Mouse (Mus musculus): ENCODE data around the gene Srbd1. TPM values are rescaled to one million over a fixed set of nuclear protein-coding genes. Genes with fewer than 3 reads are reported as not detected.

Srbd1 gene
- polyA plus RNA-seq, 1 experiment: not detected

GRCm38 (mm10) chr17:86034641-86035040 is 110.3 kb downstream of the Srbd1 start:
- H3K27ac ChIP-seq (ENCODE audit: insufficient read depth, low read depth, low read length): no peak overlapping the region
- 89% methylated on average over 6 of the region's 6 CpGs for WGBS
- H3K4me3 ChIP-seq (ENCODE audit: insufficient read depth, low read depth, low read length): no peak overlapping the region
- no peak for TF ChIP-seq POLR2A (IDR thresholded peaks at IDR 0.05; ENCODE audit: insufficient read depth, low read depth, low read length)
- TF ChIP-seq CTCF (IDR thresholded peaks at IDR 0.05; ENCODE audit: insufficient read depth, low read depth, low read length): no peak
- H3K4me1 ChIP-seq (ENCODE audit: control insufficient read depth, insufficient read depth, low read length): no peaks in the 10 kb centered on the region

GRCm38 (mm10) chr17:86032113-86032714 is 112.8 kb downstream of the Srbd1 start:
- no peak overlapping the region for H3K27ac ChIP-seq (ENCODE audit: insufficient read depth, low read depth, low read length)
- H3K4me1 ChIP-seq (ENCODE audit: control insufficient read depth, insufficient read depth, low read length): no peaks in the 10 kb centered on the region
- no peak overlapping the region for H3K4me3 ChIP-seq (ENCODE audit: insufficient read depth, low read depth, low read length)
- TF ChIP-seq CTCF (IDR thresholded peaks at IDR 0.05; ENCODE audit: insufficient read depth, low read depth, low read length) (no peak), POLR2A (IDR thresholded peaks at IDR 0.05; ENCODE audit: insufficient read depth, low read depth, low read length) (no peak)
- 81% methylated on average over 3 of the region's 3 CpGs for WGBS

- Histone ChIP-seq H3K27ac (ENCODE audit: insufficient read depth, low read depth, low read length) (no peak overlapping the region), H3K4me3 (ENCODE audit: insufficient read depth, low read depth, low read length) (no peak overlapping the region), H3K4me1 (ENCODE audit: control insufficient read depth, insufficient read depth, low read length) (no peaks in the 10 kb centered on the region)
- 62% methylated on average over 4 of the region's 4 CpGs for WGBS
- TF ChIP-seq POLR2A (IDR thresholded peaks at IDR 0.05; ENCODE audit: insufficient read depth, low read depth, low read length) (no peak), CTCF (IDR thresholded peaks at IDR 0.05; ENCODE audit: insufficient read depth, low read depth, low read length) (no peak)
Observed at GRCm38 (mm10) chr17:86030016-86030415, 115.0 kb downstream of the Srbd1 start.

- no peak overlapping the region for H3K4me3 ChIP-seq (ENCODE audit: insufficient read depth, low read depth, low read length)
- no peak for TF ChIP-seq CTCF (IDR thresholded peaks at IDR 0.05; ENCODE audit: insufficient read depth, low read depth, low read length)
- TF ChIP-seq POLR2A (IDR thresholded peaks at IDR 0.05; ENCODE audit: insufficient read depth, low read depth, low read length): no peak
- WGBS: 98% methylated on average over 1 of the region's 1 CpGs
- no peak overlapping the region for H3K27ac ChIP-seq (ENCODE audit: insufficient read depth, low read depth, low read length)
- H3K4me1 ChIP-seq (ENCODE audit: control insufficient read depth, insufficient read depth, low read length): no peaks in the 10 kb centered on the region
Observed at GRCm38 (mm10) chr17:86029175-86029574, 115.8 kb downstream of the Srbd1 start.

DNA sequence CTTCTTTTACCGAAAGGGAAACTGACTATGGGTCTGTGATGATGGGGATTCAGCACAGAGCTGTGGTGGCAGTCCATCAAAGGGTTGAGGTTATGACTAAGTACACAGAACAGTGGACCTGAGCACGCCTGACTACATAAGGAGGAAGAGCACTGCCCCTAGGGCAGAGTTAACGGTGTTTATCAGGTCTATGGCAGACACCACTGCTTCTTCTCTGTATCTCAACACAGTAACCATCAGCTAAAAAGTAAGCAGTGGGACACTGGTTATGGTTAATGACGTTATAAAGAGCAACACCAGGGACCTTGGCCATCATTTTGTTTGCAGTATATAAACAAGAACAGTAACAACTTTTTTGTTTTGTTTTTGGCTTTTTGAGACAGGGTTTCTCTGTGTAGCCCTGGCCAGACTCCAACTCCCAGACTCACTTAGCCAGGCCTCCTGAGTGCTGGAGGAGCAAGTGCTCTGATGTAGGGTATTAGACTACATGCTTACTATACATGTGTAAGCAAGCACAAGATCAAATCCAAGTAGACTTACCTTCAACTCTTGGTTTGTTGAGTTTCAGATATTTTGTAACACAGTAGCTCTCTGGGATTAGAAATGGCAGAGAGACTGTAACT is 117.3 kb downstream of the Srbd1 start:
- Histone ChIP-seq H3K4me3 (ENCODE audit: insufficient read depth, low read depth, low read length) (no peak overlapping the region), H3K4me1 (ENCODE audit: control insufficient read depth, insufficient read depth, low read length) (no peaks in the 10 kb centered on the region), H3K27ac (ENCODE audit: insufficient read depth, low read depth, low read length) (no peak overlapping the region)
- WGBS: 84% methylated on average over 4 of the region's 4 CpGs
- no peak for TF ChIP-seq POLR2A (IDR thresholded peaks at IDR 0.05; ENCODE audit: insufficient read depth, low read depth, low read length)
- no peak for TF ChIP-seq CTCF (IDR thresholded peaks at IDR 0.05; ENCODE audit: insufficient read depth, low read depth, low read length)

- Histone ChIP-seq H3K27ac (ENCODE audit: insufficient read depth, low read depth, low read length) (no peak overlapping the region), H3K4me3 (ENCODE audit: insufficient read depth, low read depth, low read length) (no peak overlapping the region), H3K4me1 (ENCODE audit: control insufficient read depth, insufficient read depth, low read length) (no peaks in the 10 kb centered on the region)
- TF ChIP-seq POLR2A (IDR thresholded peaks at IDR 0.05; ENCODE audit: insufficient read depth, low read depth, low read length): no peak
- TF ChIP-seq CTCF (IDR thresholded peaks at IDR 0.05; ENCODE audit: insufficient read depth, low read depth, low read length): no peak
- 93% methylated on average over 3 of the region's 3 CpGs for WGBS
Observed at GRCm38 (mm10) chr17:86024589-86024988, 120.4 kb downstream of the Srbd1 start.

- no peak overlapping the region for H3K27ac ChIP-seq (ENCODE audit: insufficient read depth, low read depth, low read length)
- no peaks in the 10 kb centered on the region for H3K4me1 ChIP-seq (ENCODE audit: control insufficient read depth, insufficient read depth, low read length)
- TF ChIP-seq CTCF (IDR thresholded peaks at IDR 0.05; ENCODE audit: insufficient read depth, low read depth, low read length) (no peak), POLR2A (IDR thresholded peaks at IDR 0.05; ENCODE audit: insufficient read depth, low read depth, low read length) (no peak)
- H3K4me3 ChIP-seq (ENCODE audit: insufficient read depth, low read depth, low read length): no peak overlapping the region
- 85% methylated on average over 4 of the region's 4 CpGs for WGBS
Observed at GRCm38 (mm10) chr17:86022366-86022765, 122.6 kb downstream of the Srbd1 start.

- 80% methylated on average over 1 of the region's 1 CpGs for WGBS
- no peak for TF ChIP-seq POLR2A (IDR thresholded peaks at IDR 0.05; ENCODE audit: insufficient read depth, low read depth, low read length)
- no peak for TF ChIP-seq CTCF (IDR thresholded peaks at IDR 0.05; ENCODE audit: insufficient read depth, low read depth, low read length)
Observed at GRCm38 (mm10) chr17:86021815-86022214, 123.2 kb downstream of the Srbd1 start.

DNA sequence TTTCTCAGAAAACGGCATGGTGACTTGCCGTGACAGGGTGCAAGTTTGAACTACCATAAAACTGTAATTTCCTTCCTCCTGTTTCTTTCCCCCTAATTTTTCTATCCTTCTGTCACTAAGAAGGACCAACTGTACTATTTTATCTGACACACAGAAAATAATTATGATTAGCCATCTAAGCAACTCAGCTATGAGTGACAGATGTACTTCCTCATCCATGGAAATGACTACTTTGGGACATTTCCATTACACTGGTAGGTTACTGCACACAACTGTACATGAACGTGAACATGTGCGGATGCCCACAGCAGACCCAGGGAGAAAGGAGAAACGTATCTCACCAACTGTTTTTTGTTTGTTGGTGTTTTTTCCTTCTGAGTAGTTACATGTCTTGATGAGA is 123.7 kb downstream of the Srbd1 start:
- TF ChIP-seq POLR2A (IDR thresholded peaks at IDR 0.05; ENCODE audit: insufficient read depth, low read depth, low read length) (no peak), CTCF (IDR thresholded peaks at IDR 0.05; ENCODE audit: insufficient read depth, low read depth, low read length) (no peak)

More at GRCm38 (mm10) chr17:86021815-86022214, 123.2 kb downstream of the Srbd1 start:
- Histone ChIP-seq H3K27ac (ENCODE audit: insufficient read depth, low read depth, low read length) (no peak overlapping the region), H3K4me1 (ENCODE audit: control insufficient read depth, insufficient read depth, low read length) (no peaks in the 10 kb centered on the region), H3K4me3 (ENCODE audit: insufficient read depth, low read depth, low read length) (no peak overlapping the region)

More for the DNA sequence above, 123.7 kb downstream of the Srbd1 start:
- no peaks in the 10 kb centered on the region for H3K4me1 ChIP-seq (ENCODE audit: control insufficient read depth, insufficient read depth, low read length)
- no peak overlapping the region for H3K27ac ChIP-seq (ENCODE audit: insufficient read depth, low read depth, low read length)
- 83% methylated on average over 5 of the region's 5 CpGs for whole genome bisulfite sequencing
- no peak overlapping the region for H3K4me3 ChIP-seq (ENCODE audit: insufficient read depth, low read depth, low read length)
